Mouse (Mus musculus) urinary bladder, postnatal 0 days (tissue): Measurements from ENCODE around the gene Pkdcc. TPM values are rescaled to one million over a fixed set of nuclear protein-coding genes. Genes with fewer than 3 reads are reported as not detected.

ENCODE experiments used
- polyA plus RNA-seq: library from polyadenylated mRNA; unstranded; fragments of >200 nt; fragmentation: Nextera tagmentation; extraction: Ambion mirVana; gene quantifications from 2 replicates; pipeline ENCODE4 v1.2.1, GENCODE M21; 2015

Gene Pkdcc
- 10.4 and 12.1 TPM in 2 replicates for polyA plus RNA-seq

GRCm38 (mm10) chr17:83214674-83215528 is at the start of gene Pkdcc:
TSS of gene Pkdcc (plus strand) at chr17:83215292.

Other genes starting within 250 kb of the Pkdcc start
- 16.0 and 18.8 TPM in 2 replicates for gene Eml4, start 135.6 kb downstream of the Pkdcc start, polyA plus RNA-seq